In the genomic region with DNA sequence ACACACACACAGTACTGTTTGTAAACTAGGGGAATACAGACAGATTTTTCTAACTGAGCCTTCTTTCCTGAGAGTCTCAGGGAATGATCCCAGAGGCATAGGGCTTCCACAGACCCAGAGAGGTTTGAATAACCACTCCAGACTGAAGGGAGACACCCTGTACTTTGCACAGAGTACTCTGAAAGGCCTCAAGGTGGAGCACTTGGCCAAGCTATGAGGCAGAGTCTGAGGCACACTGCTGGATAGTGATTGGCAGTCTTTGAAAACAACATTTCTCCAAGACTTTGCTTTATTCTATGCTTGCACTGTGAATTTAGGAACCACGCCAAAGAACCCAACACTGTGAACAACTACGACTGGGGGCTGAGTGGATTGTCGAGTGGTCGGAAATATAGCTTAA, we compare ENCODE assay signal across 8 mouse cellular contexts.
A peak's percentile ranks its signal among the peaks of the same experiment; 100 is the strongest.
DNase-seq lines count a peak whose midpoint lies in the region; ATAC-seq and TF ChIP-seq lines count a peak whose summit lies in the region.

No protein-coding gene starts in this region.

- dilution Hi-C loops in CH12.LX (cut with MboI; ENCODE audit: extremely low pct_ligation_motif_present, extremely low pct_unique_long_range_greater_than_20kb, low sequenced_read_pairs), result no loop called here

- H3K27ac ChIP-seq in CH12.LX (ENCODE audit: insufficient read depth, low read depth) (no peak overlapping the region), MEL (ENCODE audit: control insufficient read depth, low read depth, low read length) (no peak overlapping the region)
- H3K27ac ChIP-seq in embryonic facial prominence, embryonic 14.5 days (replicated peaks; ENCODE audit: low read depth, low read length), result no peak overlapping the region
- H3K27ac ChIP-seq in left cerebral cortex, adult 2 months, result no peak overlapping the region
- no peak overlapping the region for H3K27ac ChIP-seq in midbrain, embryonic 13.5 days

- peak; percentile 89 for ATAC-seq in embryonic facial prominence, embryonic 14.5 days (ENCODE audit: low read depth)
- ATAC-seq in midbrain, embryonic 13.5 days, result peak; percentile 95

- TF ChIP-seq RAD21 in CH12.LX (IDR thresholded peaks at IDR 0.05; ENCODE audit: low read depth, low read length) (peak; percentile 79), MEL (IDR thresholded peaks at IDR 0.05; ENCODE audit: low read depth, low read length) (peak; percentile 49)

- no peak for TF ChIP-seq POLR2A in CH12.LX (IDR thresholded peaks at IDR 0.05; ENCODE audit: low read depth, low read length)
- TF ChIP-seq POLR2A in MEL (IDR thresholded peaks at IDR 0.05; ENCODE audit: control insufficient read depth in 1 of 2, insufficient read depth in 1 of 2, low read depth in 1 of 2, low read length in 2 of 2, poor library complexity in 1 of 2), result no peak

- H3K79me2 ChIP-seq in CH12.LX (replicated peaks; ENCODE audit: control insufficient read depth, extremely low read depth, insufficient read depth, poor library complexity, severe bottlenecking), result no peaks in the 10 kb centered on the region
- no peaks in the 10 kb centered on the region for H3K79me2 ChIP-seq in MEL (ENCODE audit: control insufficient read depth, insufficient read depth, low read length, poor library complexity)

- 28% methylated on average over 4 of the region's 4 CpGs for WGBS in embryonic facial prominence, embryonic 14.5 days
- 59% methylated on average over 4 of the region's 4 CpGs for WGBS in midbrain, embryonic 13.5 days

- intact Hi-C loops in left cerebral cortex, adult 2 months (cut with DNase I), result loop anchor here (1.0 kb wide), 1 partner anchor 249 kb away; no protein-coding TSS in a partner anchor

- TF ChIP-seq CTCF in CH12.LX (conservative IDR thresholded peaks at IDR 0.05 in 1 of 2, IDR thresholded peaks at IDR 0.05 in 1 of 2; ENCODE audit: low read depth in 2 of 2, low read length in 2 of 2) (peak; percentile 34 to 70; a peak in 3 of 4 replicates), MEL (IDR thresholded peaks at IDR 0.05 in 2 of 3, conservative IDR thresholded peaks at IDR 0.05 in 1 of 3; ENCODE audit: control insufficient read depth in 1 of 3, insufficient read depth in 1 of 3, low read depth in 2 of 3, low read length in 3 of 3, poor library complexity in 1 of 3, severe bottlenecking in 1 of 3) (peak in 2 of 3 experiments; percentile 46 to 48; a peak in 4 of 6 replicates)
- TF ChIP-seq CTCF in left cerebral cortex, adult 2 months (IDR thresholded peaks at IDR 0.05), result peak; percentile 71

- H3K36me3 ChIP-seq in CH12.LX (replicated peaks in 1 of 2; ENCODE audit: control insufficient read depth in 1 of 2, insufficient read depth in 1 of 2, low read length in 1 of 2) (no peaks in the 10 kb centered on the region), MEL (ENCODE audit: control insufficient read depth in 1 of 2, insufficient read depth in 2 of 2, low read length in 2 of 2) (no peaks in the 10 kb centered on the region)
- H3K36me3 ChIP-seq in embryonic facial prominence, embryonic 14.5 days (ENCODE audit: control insufficient read depth, insufficient read depth, low read length), result no peaks in the 10 kb centered on the region
- H3K36me3 ChIP-seq in midbrain, embryonic 13.5 days, result no peaks in the 10 kb centered on the region

- H3K4me2 ChIP-seq in CH12.LX (ENCODE audit: insufficient read depth, low read depth, poor library complexity, severe bottlenecking), result no peak overlapping the region
- H3K4me2 ChIP-seq in embryonic facial prominence, embryonic 14.5 days (ENCODE audit: low read depth, low read length), result no peak overlapping the region
- H3K4me2 ChIP-seq in midbrain, embryonic 13.5 days (replicated peaks), result no peak overlapping the region

- H3K9me3 ChIP-seq in CH12.LX (replicated peaks; ENCODE audit: low read length), result no peaks in the 10 kb centered on the region
- no peaks in the 10 kb centered on the region for H3K9me3 ChIP-seq in MEL (replicated peaks; ENCODE audit: insufficient read depth, low read length)
- H3K9me3 ChIP-seq in embryonic facial prominence, embryonic 14.5 days (ENCODE audit: control insufficient read depth, low read length), result no peaks in the 10 kb centered on the region
- H3K9me3 ChIP-seq in midbrain, embryonic 13.5 days, result no peaks in the 10 kb centered on the region

- H3K4me3 ChIP-seq in CH12.LX (replicated peaks in 1 of 3; ENCODE audit: low read depth in 2 of 3, low read length in 2 of 3, poor library complexity in 1 of 3), result no peak overlapping the region
- H3K4me3 ChIP-seq in MEL (ENCODE audit: control insufficient read depth in 1 of 2, insufficient read depth in 1 of 2, low read depth in 2 of 2, low read length in 2 of 2), result no peak overlapping the region
- H3K4me3 ChIP-seq in embryonic facial prominence, embryonic 14.5 days (ENCODE audit: low read depth, low read length), result no peak overlapping the region
- no peak overlapping the region for H3K4me3 ChIP-seq in left cerebral cortex, adult 2 months
- no peak overlapping the region for H3K4me3 ChIP-seq in midbrain, embryonic 13.5 days (replicated peaks)

- no peak for TF ChIP-seq EP300 in CH12.LX (IDR thresholded peaks at IDR 0.05; ENCODE audit: low read length)
- TF ChIP-seq EP300 in MEL (IDR thresholded peaks at IDR 0.05; ENCODE audit: low read depth in 1 of 2, low read length in 2 of 2), result no peak

- DNase-seq in CH12.LX (ENCODE audit: extremely low read depth) (peak; percentile 61), MEL (ENCODE audit: low read depth, low spot score) (peak; percentile 22)
- DNase-seq in embryonic facial prominence, embryonic 14.5 days (ENCODE audit: low spot score), result peak; percentile 83
- DNase-seq in hindlimb bud, embryonic 11.5 days (ENCODE audit: extremely low spot score, low read depth, low spot score), result peak; percentile 24
- DNase-seq in left cerebral cortex, adult 2 months (ENCODE audit: extremely low spot score in 1 of 2, low spot score in 2 of 2), result peak; percentile 18 to 20
- peak; percentile 11 for DNase-seq in thymus, postnatal 0 days (ENCODE audit: low spot score)
- no peak for DNase-seq in spleen, postnatal 36 days (ENCODE audit: low spot score in 2 of 2)

- H3K4me1 ChIP-seq in CH12.LX (ENCODE audit: control insufficient read depth in 1 of 2, insufficient read depth in 2 of 2) (no peaks in the 10 kb centered on the region), MEL (ENCODE audit: control insufficient read depth in 1 of 2, insufficient read depth in 2 of 2, low read length in 2 of 2) (no peaks in the 10 kb centered on the region)
- no peaks in the 10 kb centered on the region for H3K4me1 ChIP-seq in embryonic facial prominence, embryonic 14.5 days (ENCODE audit: control insufficient read depth, insufficient read depth, low read length)
- H3K4me1 ChIP-seq in midbrain, embryonic 13.5 days (replicated peaks), result no peaks in the 10 kb centered on the region

- in situ Hi-C loops in CH12.LX (cut with MboI; ENCODE audit: low pct_ligation_motif_present, low pct_unique_long_range_greater_than_20kb, low sequenced_read_pairs), result no loop called here

- no peaks in the 10 kb centered on the region for H3K27me3 ChIP-seq in CH12.LX (replicated peaks)
- H3K27me3 ChIP-seq in MEL (ENCODE audit: control insufficient read depth in 1 of 2, insufficient read depth in 2 of 2, low read length in 2 of 2), result no peaks in the 10 kb centered on the region
- H3K27me3 ChIP-seq in embryonic facial prominence, embryonic 14.5 days (replicated peaks; ENCODE audit: control insufficient read depth, insufficient read depth, low read length), result no peaks in the 10 kb centered on the region
- H3K27me3 ChIP-seq in midbrain, embryonic 13.5 days, result no peaks in the 10 kb centered on the region

- H3K9ac ChIP-seq in CH12.LX (ENCODE audit: insufficient read depth, low read depth) (no peak overlapping the region), MEL (ENCODE audit: control insufficient read depth, low read depth, low read length, poor library complexity, severe bottlenecking) (no peak overlapping the region)
- H3K9ac ChIP-seq in embryonic facial prominence, embryonic 14.5 days (ENCODE audit: low read depth, low read length), result no peak overlapping the region
- no peak overlapping the region for H3K9ac ChIP-seq in midbrain, embryonic 13.5 days (replicated peaks)

TF ChIP-seq in CH12.LX, 34 proteins besides CTCF, POLR2A, EP300 and RAD21:
- TF ChIP-seq MEF2A (IDR thresholded peaks at IDR 0.05; ENCODE audit: borderline replicate concordance, low read depth, low read length) (no peak), SMC3 (IDR thresholded peaks at IDR 0.05; ENCODE audit: low read depth, low read length) (peak; percentile 45), TCF12 (IDR thresholded peaks at IDR 0.05; ENCODE audit: low read depth, low read length) (no peak), E2F4 (IDR thresholded peaks at IDR 0.05; ENCODE audit: insufficient replicate concordance, low read depth, low read length) (no peak), ETS1 (conservative IDR thresholded peaks at IDR 0.05; ENCODE audit: low read depth, low read length) (no peak)

TF ChIP-seq in MEL, 35 proteins besides CTCF, POLR2A, EP300 and RAD21:
- peak; percentile 30 for TF ChIP-seq SMC3 (IDR thresholded peaks at IDR 0.05; ENCODE audit: low read depth, low read length)
- TF ChIP-seq E2F4 (IDR thresholded peaks at IDR 0.05; ENCODE audit: borderline replicate concordance, low read depth, low read length), result no peak

Comparison
In these comparisons a context has a peak if more than half of its experiments do, and no peak if none do; other contexts are left out.
1. DNase-seq: peak in CH12.LX (single experiment), MEL (single experiment), embryonic facial prominence, embryonic 14.5 days (single experiment), hindlimb bud, embryonic 11.5 days (single experiment), left cerebral cortex, adult 2 months (2 of 2) and thymus, postnatal 0 days (single experiment); none in spleen, postnatal 36 days (0 of 2).
2. Peak in every context shown above with its lines, with median percentiles within 50 percentile points of each other: CTCF ChIP-seq.